Mouse (Mus musculus) hindbrain, embryonic 11.5 days (tissue): ENCODE results near the gene Kars. TPM values are rescaled to one million over a fixed set of nuclear protein-coding genes. Genes with fewer than 3 reads are reported as not detected.

ENCODE experiments used
- ATAC-seq: fragments of 200-750 bp; cut with Nextera tagmentation; 2 replicates; pipeline ENCODE4 v1.8.0; 2017; ENCODE audit warnings: mild to moderate bottlenecking, moderate TSS enrichment, moderate library complexity; ENCODE audit not compliant: low FRiP score
- DNase-seq: peaks from one replicate; pipeline ENCODE4 v3.0.0-alpha.2; 2015; ENCODE audit warnings: low spot score
- H3K27ac ChIP-seq: fragments of 300-500 bp; sonication (generic); 2 replicates; pipeline ENCODE4 v1.5.1; 2014; ENCODE audit warnings: mild to moderate bottlenecking, low read depth, low read length
- H3K27me3 ChIP-seq: fragments of 300-500 bp; sonication (generic); 2 replicates; pipeline ENCODE4 v1.6.1; 2014; ENCODE audit warnings: mild to moderate bottlenecking, low read length, moderate library complexity, mixed read lengths; ENCODE audit not compliant: control insufficient read depth, insufficient read depth
- H3K36me3 ChIP-seq: fragments of 300-500 bp; sonication (generic); 2 replicates; pipeline ENCODE4 v1.6.1; 2014; ENCODE audit warnings: mild to moderate bottlenecking, low read length, moderate library complexity, mixed read lengths; ENCODE audit not compliant: control insufficient read depth, insufficient read depth
- H3K4me1 ChIP-seq: fragments of 300-500 bp; sonication (generic); replicated peaks from 2 replicates; pipeline ENCODE4 v1.6.1; 2014; ENCODE audit warnings: low read length, mixed read lengths; ENCODE audit not compliant: control insufficient read depth, insufficient read depth
- H3K4me2 ChIP-seq: fragments of 300-500 bp; sonication (generic); replicated peaks from 2 replicates; pipeline ENCODE4 v1.6.1; 2014; ENCODE audit warnings: mild to moderate bottlenecking, low read depth, low read length
- H3K4me3 ChIP-seq: fragments of 300-500 bp; sonication (generic); 2 replicates; pipeline ENCODE4 v1.5.1; 2014; ENCODE audit warnings: low read depth, low read length
- H3K9ac ChIP-seq: fragments of 300-500 bp; sonication (generic); 2 replicates; pipeline ENCODE4 v1.6.1; 2014; ENCODE audit warnings: low read depth, low read length
- H3K9me3 ChIP-seq: fragments of 300-500 bp; sonication (generic); 2 replicates; pipeline ENCODE4 v1.6.1; 2016; ENCODE audit warnings: low read length; ENCODE audit not compliant: control insufficient read depth
- WGBS: fragments of 180-500 bp; shearing (Covaris S2); extraction: QIAGEN DNeasy Blood & Tissue Kit; methylation state at CpG from one replicate; pipeline ENCODE4 v1.1.7; 2014; 5-methylcytosine and 5-hydroxymethylcytosine counted together
- polyA plus RNA-seq: library from polyadenylated mRNA; unstranded; fragments of >200 nt; fragmentation: Nextera tagmentation; extraction: Ambion mirVana; gene quantifications from 2 replicates; pipeline ENCODE4 v1.2.1, GENCODE M21; 2014

The Kars gene
- polyA plus RNA-seq, 1 experiment from 2014 or later = 239 TPM

DNA sequence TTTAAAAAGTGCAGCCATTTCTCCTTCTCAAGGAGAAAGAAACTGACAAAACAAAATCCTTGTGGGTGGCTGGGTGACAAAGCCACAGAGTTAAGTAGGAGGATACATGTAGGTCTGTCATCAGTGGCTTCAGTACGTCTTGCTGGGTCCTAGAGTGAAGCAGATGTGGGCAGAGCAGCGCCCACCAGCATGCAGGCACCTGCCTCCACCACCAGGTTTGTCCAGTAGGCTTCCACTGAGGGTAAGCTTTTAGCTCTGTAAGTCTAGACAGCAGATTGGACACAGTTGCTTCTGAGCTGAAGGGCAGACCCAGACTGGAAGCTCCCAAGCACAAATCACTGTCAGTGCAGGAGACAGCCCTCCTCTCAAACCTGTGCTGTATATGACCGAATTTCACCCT is 49.8 kb downstream of the Kars start:
- ATAC-seq (peak; percentile 27; the same call in 1 of the 2 replicates), DNase-seq (no peak)
- Histone ChIP-seq H3K36me3 (0 out of 2 replicates have a peak, but pooled peaks cover 2% of the 10 kb centered on the region), H3K4me1 (no peaks in the 10 kb centered on the region), H3K4me2 (no peak overlapping the region), H3K27me3 (no peaks in the 10 kb centered on the region), H3K9ac (no peak overlapping the region), H3K27ac (no peak overlapping the region), H3K4me3 (no peak overlapping the region), H3K9me3 (no peaks in the 10 kb centered on the region)
- 72% methylated on average over 3 of the region's 3 CpGs for WGBS

GRCm38 (mm10) chr8:111960591-111961321 is 50.4 kb downstream of the Kars start:
- 78% methylated on average over 15 of the region's 15 CpGs for WGBS
- ATAC-seq = peak; percentile 30; the same call in 1 of the 2 replicates

GRCm38 (mm10) chr8:111957231-111957630 is 53.9 kb downstream of the Kars start:
- no peak for ATAC-seq
- Histone ChIP-seq H3K27me3 (no peaks in the 10 kb centered on the region), H3K36me3 (peaks cover 10% of the 10 kb centered on the region)

More at GRCm38 (mm10) chr8:111960591-111961321, 50.4 kb downstream of the Kars start:
- H3K9me3 ChIP-seq = no peaks in the 10 kb centered on the region
- H3K27ac ChIP-seq = no peak overlapping the region
- DNase-seq = no peak
- 0 out of 2 replicates have a peak, but pooled peaks cover 2% of the 10 kb centered on the region for H3K36me3 ChIP-seq
- H3K4me1 ChIP-seq = no peaks in the 10 kb centered on the region
- H3K4me2 ChIP-seq = no peak overlapping the region
- H3K9ac ChIP-seq = no peak overlapping the region
- H3K4me3 ChIP-seq = no peak overlapping the region
- H3K27me3 ChIP-seq = no peaks in the 10 kb centered on the region

DNA sequence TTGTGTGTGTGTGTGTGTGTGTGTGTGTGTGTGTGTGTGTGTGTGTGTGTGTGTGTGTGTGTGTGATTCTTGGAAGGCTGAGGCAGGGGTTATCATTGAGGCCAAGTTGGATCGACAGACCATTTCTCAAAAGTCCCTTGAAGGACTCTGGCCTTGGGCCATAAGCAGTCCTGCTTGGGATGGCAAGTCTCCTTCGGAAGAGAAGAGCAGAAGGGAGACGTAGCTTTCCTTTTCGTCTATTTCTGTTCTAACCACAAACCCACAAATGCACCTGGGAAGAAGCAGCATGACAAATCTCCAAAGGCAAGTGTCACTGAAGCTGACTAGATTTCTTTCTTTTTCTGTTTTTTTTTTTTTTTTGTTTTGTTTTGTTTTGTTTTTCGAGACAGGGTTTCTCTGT is 55.2 kb downstream of the Kars start:
- Histone ChIP-seq H3K27ac (no peak overlapping the region), H3K9ac (no peak overlapping the region), H3K9me3 (no peaks in the 10 kb centered on the region), H3K4me1 (no peaks in the 10 kb centered on the region), H3K4me3 (no peak overlapping the region), H3K4me2 (no peak overlapping the region), H3K36me3 (peaks cover 10% of the 10 kb centered on the region), H3K27me3 (no peaks in the 10 kb centered on the region)
- 93% methylated on average over 5 of the region's 5 CpGs for WGBS
- no peak for ATAC-seq
- DNase-seq = no peak

More at GRCm38 (mm10) chr8:111957231-111957630, 53.9 kb downstream of the Kars start:
- 94% methylated on average over 2 of the region's 2 CpGs for WGBS
- H3K4me2 ChIP-seq = no peak overlapping the region
- H3K4me1 ChIP-seq = no peaks in the 10 kb centered on the region
- no peak overlapping the region for H3K9ac ChIP-seq
- no peaks in the 10 kb centered on the region for H3K9me3 ChIP-seq
- no peak overlapping the region for H3K27ac ChIP-seq
- H3K4me3 ChIP-seq = no peak overlapping the region
- no peak for DNase-seq

GRCm38 (mm10) chr8:111954844-111955594 is 56.1 kb downstream of the Kars start:
- peaks cover 10% of the 10 kb centered on the region for H3K36me3 ChIP-seq
- H3K27me3 ChIP-seq = no peaks in the 10 kb centered on the region
- H3K9ac ChIP-seq = no peak overlapping the region
- no peak for ATAC-seq
- DNase-seq = no peak
- H3K4me2 ChIP-seq = no peak overlapping the region
- no peak overlapping the region for H3K4me3 ChIP-seq
- 88% methylated on average over 4 of the region's 4 CpGs for WGBS
- H3K27ac ChIP-seq = no peak overlapping the region
- H3K4me1 ChIP-seq = no peaks in the 10 kb centered on the region
- no peaks in the 10 kb centered on the region for H3K9me3 ChIP-seq

DNA sequence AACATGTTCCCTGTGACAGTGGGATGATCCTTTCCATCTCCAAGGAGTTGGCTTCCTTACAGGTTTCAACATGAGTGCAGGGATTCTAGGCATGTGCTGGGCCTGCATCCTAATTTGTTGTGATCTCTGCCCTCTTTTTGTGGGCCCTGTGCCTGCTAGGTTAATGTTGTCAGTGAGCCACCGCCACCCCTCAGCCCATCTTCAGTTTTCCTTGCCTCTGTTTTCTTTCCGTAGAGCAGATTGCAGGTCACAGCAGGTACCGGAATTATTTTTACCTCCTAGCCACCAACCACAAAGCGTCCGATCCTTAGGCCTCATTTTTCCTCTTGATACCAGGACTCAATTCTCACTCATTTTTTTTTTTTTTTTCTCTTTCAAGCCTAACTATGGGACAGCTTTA is 59.2 kb downstream of the Kars start:
- peaks cover 12% of the 10 kb centered on the region for H3K36me3 ChIP-seq
- DNase-seq (no peak), ATAC-seq (no peak)
- H3K4me2 ChIP-seq = no peak overlapping the region
- H3K4me1 ChIP-seq = no peaks in the 10 kb centered on the region
- no peak overlapping the region for H3K9ac ChIP-seq
- no peaks in the 10 kb centered on the region for H3K9me3 ChIP-seq
- 89% methylated on average over 5 of the region's 5 CpGs for WGBS
- H3K27ac ChIP-seq = no peak overlapping the region
- H3K27me3 ChIP-seq = no peaks in the 10 kb centered on the region
- H3K4me3 ChIP-seq = no peak overlapping the region

- Histone ChIP-seq H3K4me1 (no peaks in the 10 kb centered on the region), H3K27ac (no peak overlapping the region), H3K4me3 (no peak overlapping the region), H3K9ac (no peak overlapping the region), H3K4me2 (no peak overlapping the region), H3K27me3 (no peaks in the 10 kb centered on the region), H3K9me3 (no peaks in the 10 kb centered on the region), H3K36me3 (peaks cover 11% of the 10 kb centered on the region)
- WGBS = 93% methylated on average over 7 of the region's 7 CpGs
- no peak for DNase-seq
- ATAC-seq = no peak
Measured at GRCm38 (mm10) chr8:111951317-111951716, 59.8 kb downstream of the Kars start.

DNA sequence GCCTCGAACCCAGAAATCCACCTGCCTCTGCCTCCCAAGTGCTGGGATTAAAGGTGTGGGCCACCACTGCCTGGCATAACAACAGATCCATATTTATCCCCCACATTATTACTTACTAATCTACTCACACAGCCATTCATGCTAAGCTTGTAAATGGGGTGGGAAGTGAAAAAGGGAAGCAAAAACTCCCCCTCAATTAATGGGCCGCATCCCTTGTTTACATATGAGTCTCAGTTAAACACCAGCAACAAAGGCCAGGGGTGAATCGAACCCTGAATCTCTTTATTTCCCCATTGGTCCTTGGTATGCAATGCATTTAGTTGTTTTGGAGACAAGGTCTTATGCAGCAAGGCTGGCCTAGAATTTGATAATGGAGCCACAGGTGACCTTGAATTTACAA is 60.3 kb downstream of the Kars start:
- Histone ChIP-seq H3K9ac (no peak overlapping the region), H3K9me3 (no peaks in the 10 kb centered on the region), H3K4me3 (no peak overlapping the region), H3K4me2 (no peak overlapping the region), H3K27me3 (no peaks in the 10 kb centered on the region), H3K36me3 (peaks cover 11% of the 10 kb centered on the region), H3K4me1 (no peaks in the 10 kb centered on the region), H3K27ac (no peak overlapping the region)
- ATAC-seq = no peak
- DNase-seq = no peak
- WGBS = 87% methylated on average over 3 of the region's 3 CpGs
